Mouse (Mus musculus) mouse embryonic stem cell (cell line): ENCODE results near the gene Erich2.

ENCODE experiments used
- in situ Hi-C, 2 experiments: fragments of 300-500 bp; cut with MboI; formaldehyde crosslinking; loops; 1 replicate in 1 of 2; 3 replicates in 1 of 2; pipeline ENCODE4 v1.14.3; 2019 to 2020; ENCODE audit warnings: low sequenced_read_pairs in 2 of 2, low pct_unique_long_range_greater_than_20kb in 1 of 2, mixed read lengths in 1 of 2; ENCODE audit not compliant: unreplicated experiment in 1 of 2

Gene Erich2

DNA sequence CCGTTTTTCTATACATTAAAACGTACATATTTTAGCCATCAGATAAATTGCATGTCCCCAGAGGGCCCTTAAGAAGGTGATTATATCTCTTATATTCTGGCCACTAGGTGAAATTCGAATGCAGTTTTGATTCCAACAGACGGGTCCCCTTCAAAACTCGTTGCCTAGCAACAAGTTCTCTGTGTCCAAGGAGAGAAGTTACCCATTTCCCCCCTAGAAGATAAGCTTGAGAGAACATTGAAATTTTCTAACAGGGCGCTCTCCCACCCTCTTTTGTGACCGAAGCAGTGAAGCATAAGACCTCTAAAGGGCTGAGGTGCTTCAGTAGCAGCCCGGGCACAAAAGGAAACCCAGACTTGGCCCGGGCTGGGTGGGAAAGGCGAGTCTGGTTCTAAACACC is at the start of gene Erich2:
Gene Erich2, plus strand, starts transcription at position 324 of the 400 bp plus-strand sequence.
- in situ Hi-C loops = no loop called here

DNA sequence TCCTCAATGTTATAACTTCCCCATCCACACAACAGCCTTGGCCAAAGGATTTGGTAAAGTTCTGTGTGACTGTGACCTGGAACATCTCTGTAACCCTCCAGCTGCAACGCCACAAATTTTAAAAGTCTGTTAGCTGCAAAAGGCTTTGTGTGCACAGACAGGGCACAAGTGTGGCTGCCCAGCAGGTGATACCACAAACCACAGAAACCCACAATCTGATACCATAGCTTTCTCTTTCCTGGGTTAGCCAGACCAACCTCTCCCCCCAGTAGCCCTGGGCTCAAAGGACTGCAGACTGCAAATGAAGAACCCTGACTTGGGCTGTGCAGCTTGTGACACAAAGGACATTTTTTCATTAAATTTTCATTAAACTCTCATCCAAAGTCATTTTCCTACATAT is 45.0 kb upstream of the Erich2 start:
- in situ Hi-C loops = no loop called here

DNA sequence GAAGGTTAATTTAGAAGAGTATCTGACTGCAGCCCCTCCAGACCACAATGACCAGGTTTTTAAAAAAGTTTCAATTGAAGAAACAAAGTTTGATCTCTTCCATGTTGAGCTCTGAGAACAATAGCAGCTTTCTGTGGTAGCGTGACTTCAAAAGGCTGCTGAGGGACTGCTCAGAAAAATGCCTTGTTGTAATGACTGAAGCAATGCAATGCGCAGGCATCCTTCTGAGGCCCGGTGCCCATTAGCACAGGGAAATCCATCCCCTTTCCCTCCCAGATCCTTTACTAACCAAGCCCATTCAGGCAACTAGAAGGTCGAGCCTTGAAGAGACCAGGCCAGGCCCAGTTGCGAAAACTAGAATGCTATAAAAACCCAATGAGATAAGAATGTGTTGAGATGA is 37.5 kb upstream of the Erich2 start:
- in situ Hi-C loops = no loop called here

DNA sequence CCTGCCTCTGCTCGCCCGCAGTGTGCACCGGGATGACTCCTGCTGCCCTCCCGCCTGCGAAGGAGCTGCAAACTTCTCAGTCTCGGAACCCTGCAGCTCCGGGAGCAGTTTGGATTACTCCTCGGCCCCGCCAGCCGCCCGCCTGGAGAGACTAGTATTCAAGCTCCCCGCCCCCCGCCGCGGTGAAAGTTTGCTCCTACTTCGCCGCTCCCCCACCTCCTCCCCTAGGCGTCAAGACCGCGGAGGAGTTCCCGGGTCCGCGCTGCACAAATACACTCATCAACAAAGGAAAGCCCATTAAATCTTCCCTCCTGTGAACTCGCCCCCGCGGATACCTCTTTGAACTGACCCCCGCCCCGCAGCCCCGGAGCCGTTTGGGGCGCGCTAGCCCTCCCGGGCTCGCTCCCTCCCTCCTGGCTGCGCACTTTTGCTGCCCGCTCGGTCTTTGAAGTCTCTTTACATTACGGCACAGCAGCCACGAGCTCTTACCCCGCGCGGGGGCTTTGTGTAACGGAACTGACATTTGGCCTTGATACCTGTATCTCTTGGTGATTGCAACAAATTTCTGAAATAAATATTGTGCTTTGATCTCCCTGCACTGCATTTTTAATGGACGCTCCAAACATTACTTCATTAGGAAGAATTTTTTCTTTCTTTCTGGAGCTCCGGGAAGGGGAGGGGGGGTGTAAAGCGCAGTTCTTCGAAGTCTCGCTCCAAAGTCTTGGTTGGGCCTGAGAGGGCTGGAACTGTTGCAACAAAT is 36.6 kb upstream of the Erich2 start:
- in situ Hi-C loops = no loop called here

DNA sequence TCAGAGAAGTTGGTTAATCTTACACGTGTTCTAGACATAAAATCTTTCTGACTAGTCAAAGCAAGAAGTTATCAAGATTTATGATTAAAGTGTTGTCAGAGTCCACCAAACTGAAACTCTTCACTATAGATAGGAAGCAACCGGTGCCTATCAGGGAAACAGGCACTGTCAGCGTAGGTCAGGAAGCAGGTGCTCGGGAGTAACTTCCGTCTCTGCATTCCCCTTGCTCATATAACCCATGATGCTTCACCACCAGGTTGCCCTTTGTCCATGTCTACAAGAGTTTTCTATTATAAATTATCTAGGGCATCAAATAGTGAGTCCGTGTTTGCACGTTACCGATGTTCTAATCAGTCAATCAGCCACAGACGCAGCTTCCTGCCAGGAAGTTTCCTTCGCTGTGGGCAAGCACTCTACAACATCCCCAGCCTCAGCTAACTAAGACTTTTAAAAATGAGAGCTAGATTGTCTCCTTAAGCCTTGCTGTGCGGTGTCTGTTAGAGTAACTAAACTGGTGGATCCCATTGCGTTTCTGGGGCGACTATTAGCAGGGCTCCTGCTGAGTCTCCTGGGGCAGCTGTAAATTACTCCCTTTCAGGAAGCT is 10.8 kb upstream of the Erich2 start:
- in situ Hi-C loops = no loop called here

DNA sequence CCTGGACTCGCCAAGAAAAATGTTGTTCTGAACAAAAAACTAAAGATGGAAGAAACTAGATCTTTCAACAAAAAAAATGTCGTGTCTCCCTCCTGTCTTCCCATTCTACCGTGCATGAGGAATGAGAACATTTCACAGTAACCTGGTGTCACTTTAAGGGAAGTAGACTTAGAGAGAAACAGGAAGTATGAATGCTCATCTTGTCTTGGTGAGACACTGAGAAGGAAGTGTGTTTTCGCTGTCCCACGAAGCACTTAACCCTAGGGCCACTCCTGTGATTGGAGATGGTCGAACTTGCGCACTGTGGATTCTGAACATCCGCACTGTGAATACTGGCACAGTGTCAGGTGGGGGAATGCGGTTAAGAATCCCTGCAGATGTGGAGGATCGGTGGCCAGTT is 5.2 kb upstream of the Erich2 start:
- in situ Hi-C loops = no loop called here

DNA sequence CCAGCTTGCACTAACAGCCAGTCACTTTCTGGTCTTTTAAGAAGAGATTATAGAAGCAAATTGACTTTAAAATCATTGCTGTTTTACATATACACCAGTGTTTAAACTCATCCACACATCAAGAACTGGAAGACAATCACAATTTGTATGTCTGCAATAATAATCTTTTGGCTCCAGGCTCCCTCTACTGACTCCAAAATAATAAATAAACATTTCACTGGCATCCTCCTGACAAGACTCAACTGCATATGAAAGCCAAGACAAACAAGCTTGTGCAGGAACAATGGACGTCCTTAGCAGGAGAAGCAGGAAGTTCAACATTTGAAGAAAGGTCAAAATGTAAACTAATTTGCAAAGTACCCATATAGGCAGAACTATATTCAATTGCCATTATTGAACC is 3.4 kb upstream of the Erich2 start:
- in situ Hi-C loops = no loop called here

DNA sequence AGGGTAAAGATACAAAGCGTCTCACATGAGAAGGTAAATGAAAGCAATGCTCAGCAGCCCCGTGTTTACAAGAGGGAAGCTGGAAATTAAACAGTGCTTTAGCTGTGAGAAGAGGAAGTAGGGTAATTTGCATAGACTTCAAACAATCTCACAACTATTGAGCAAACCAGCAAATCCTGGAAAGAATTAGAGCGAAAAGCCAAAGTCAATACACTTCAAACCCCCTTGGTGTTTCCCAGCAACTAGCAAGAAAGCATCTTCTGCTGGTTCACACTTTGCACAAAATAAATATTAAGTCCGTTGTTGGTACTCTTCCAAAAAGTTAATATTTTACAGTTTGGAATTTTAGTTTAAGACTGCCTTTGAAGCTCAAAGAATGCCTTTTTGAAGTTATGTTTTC is 2.7 kb upstream of the Erich2 start:
- in situ Hi-C loops = no loop called here

DNA sequence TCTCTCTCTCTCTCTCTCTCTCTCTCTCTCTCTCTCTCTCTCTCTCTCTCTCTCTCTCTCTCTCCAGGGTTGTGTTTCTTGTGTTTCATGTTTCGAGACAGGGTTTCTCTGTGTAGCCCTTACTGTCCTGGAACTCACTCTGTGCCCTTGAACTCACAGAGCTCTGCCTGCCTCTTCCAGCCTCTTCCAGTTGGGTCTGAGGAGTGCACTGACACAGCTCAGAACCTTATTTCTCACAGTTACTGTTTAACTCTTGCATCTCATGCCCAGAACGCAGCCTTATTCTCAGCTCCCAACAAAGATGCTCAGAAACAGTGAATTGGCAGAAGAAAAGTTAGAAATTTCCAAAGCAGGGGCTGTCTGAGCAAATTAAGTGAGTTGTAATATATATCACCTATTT is 2.2 kb upstream of the Erich2 start:
- in situ Hi-C loops = no loop called here

DNA sequence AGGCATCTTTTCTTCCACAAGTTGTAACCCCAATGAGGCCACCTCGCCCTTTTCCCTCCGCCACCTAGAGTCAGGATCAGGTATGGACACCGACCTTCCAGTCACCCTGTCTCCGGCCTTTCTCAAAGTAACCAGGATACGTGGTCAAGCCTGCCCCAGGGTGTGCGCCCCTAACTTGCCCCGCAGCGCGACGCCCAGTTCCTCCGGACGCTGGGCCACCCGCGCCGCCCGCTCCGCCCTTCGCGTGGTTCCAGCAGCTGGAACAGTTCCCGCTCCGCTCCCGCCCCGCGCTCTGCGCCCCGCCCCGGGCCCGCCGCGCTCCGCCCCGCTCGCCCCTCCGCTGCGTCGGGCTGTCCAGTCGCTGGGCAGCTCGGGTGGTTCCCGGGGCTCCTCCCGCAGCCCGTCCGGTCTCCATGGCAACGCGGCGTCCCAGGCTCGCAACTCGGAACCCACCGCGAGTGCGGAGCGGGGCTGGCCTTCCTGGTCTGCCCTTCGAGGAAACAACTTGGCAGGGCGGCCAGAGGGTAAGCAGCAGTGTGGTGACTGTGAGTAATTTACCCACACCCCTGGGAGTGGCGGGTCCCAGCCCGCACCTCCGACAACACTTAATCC is 508 bp downstream of the Erich2 start:
- in situ Hi-C loops = no loop called here

DNA sequence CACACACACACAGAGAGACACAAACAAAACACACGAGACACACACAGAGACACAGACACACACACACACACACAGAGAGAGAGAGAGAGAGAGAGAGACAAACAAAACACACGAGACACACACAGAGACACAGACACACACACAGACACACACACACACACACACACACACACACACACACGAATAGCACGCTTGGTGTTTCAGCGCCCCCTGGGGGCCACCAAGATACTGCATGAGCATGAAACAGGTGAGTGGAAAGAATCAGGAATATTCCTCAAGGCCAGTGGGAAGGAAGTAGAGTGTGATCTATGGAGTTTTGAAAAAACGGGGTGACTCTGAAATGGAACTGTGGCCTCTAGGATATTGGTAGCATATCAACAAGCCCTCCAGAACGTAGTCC is 29.7 kb downstream of the Erich2 start:
- in situ Hi-C loops = loop anchor here in 1 of 2 experiments (10.0 kb wide), 1 partner anchor 193 kb away; no protein-coding TSS in a partner anchor

DNA sequence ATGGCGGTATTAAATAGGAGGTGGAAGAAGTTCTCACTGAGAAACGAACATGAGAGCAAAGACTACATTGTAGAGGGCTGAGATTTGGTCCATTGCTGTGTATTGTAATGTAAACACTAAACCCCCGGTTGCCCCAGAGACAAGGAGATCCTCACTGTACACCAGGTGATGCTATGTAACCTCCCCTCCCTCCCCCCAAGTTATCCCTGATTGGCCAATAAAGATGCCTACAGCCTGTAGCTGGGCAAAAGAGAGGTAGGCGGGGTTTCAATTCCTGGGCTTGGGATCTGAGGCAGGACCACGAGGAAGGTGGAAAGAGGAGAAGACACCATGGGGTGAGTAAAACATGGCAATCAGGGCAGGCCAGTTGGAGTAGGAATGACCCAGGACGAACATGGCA is 42.1 kb downstream of the Erich2 start:
- in situ Hi-C loops = no loop called here

DNA sequence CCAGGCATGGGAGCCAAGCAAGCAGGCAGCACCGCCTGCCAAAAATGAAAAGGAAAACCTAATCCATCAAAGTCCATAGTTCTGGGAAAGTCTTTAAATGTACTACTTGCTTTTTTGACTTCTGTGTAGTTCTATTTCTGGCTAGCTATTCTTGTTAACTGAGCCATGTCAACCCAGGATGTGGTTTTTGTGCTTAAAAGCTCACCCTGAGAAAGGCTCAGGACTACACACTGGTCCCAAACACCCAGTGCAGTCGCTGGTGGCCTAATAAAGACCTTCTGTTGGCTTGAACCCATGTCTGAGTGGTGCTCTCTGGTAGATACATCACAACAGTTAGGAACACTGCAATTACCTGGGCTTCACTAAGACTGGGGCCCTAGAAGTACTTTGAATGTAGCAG is 42.8 kb downstream of the Erich2 start:
- in situ Hi-C loops = no loop called here

DNA sequence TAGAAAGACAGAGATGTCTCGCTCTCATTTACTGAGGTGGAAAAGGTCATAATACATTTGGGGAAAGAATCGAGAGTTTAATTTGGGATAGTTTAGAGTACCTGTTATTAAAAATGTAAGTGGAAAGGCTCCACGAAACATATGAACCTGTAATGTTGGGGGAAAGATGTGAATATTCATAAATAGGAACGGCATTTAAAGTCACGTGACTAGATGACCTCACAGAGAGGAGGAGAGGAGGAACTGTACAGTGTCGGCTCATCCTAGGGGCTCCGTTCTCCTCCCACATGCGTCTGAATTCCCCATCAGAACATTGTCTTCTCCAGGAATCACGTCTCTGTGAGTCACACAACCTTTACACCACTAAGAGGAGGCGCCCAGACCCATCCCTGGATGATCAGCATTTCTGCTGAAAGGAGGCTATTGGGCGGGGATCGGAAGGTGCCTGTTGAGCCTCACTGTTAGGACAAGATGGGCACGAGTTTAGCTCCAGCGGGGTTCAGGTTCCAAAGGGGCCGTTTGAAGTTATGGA is 43.5 kb downstream of the Erich2 start:
- in situ Hi-C loops = no loop called here

DNA sequence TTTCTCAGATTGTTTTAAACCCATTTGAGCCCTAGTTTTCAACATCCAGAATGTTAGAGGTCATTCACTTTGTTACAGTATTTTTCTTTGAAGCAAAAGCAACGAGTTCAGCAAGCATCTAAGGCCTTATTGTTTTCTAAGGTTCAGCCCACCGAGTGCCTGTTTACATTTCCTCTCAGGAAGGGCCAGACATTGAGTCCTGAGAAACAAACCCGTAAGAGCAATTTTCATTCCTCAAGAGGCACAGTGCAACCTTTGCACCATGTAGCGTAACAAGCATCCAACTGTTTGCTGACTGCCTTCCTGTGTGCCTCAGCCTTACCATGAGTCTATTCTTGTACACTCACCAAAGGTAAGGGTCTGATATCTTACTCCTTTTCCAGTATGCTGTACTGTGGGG is 44.2 kb downstream of the Erich2 start, which contains the start of gene Gad1:
Gene Gad1, plus strand, starts transcription at position 301 of the 400 bp plus-strand sequence.
- in situ Hi-C loops = no loop called here

DNA sequence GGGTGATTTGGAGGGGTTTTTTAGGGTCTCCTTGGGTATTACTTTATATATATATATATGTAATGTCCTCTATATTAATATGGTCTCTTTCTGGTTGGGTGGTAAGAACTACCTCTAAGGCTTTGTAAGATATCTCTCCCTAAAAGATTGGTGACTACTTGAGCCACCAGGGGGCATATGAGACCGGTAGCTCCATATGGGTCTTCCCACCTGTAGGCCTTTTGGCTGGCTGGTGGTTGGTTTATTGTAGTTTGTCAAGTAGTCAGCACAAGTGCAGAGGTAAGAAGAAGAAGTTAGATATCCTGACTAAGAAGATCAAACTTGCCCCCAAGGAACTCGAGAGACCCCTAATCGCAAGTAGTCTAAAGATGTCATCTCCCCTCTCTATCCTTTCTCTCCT is 45.2 kb downstream of the Erich2 start:
- in situ Hi-C loops = no loop called here

DNA sequence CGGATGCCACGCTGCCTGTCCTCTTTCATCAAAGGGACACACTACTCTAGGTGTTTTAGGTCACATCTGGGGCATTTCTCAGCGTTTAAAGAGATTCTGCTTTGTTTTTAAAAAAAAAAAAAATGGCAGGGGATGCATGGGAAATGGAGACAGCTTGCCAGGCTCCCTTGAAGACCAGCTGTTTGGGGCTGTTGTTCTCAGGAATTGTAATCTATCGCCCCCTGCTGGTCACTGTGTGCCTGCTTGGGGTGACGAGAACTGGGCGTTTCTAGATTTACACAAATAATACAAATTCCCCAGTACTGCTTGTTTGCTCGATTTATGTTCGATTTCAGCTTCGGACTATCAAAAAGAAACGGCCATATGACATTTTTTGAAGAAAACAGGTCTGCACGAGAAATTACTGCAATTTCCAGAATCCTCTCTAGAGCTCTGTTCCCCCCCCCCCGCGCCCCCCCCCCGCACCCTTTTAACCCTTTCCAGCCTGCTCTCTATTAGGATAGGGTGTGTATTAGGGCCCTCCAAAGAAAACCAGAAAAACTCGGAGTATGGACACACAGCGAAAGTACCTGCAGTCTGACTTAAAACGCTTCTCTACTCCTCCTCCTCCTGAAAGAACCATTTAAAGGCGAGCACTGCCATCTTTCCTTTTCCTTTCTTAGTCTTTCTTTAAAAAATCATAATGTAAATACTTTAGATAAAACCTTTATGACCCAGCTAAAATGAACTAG is 49.7 kb downstream of the Erich2 start:
- in situ Hi-C loops = no loop called here

DNA sequence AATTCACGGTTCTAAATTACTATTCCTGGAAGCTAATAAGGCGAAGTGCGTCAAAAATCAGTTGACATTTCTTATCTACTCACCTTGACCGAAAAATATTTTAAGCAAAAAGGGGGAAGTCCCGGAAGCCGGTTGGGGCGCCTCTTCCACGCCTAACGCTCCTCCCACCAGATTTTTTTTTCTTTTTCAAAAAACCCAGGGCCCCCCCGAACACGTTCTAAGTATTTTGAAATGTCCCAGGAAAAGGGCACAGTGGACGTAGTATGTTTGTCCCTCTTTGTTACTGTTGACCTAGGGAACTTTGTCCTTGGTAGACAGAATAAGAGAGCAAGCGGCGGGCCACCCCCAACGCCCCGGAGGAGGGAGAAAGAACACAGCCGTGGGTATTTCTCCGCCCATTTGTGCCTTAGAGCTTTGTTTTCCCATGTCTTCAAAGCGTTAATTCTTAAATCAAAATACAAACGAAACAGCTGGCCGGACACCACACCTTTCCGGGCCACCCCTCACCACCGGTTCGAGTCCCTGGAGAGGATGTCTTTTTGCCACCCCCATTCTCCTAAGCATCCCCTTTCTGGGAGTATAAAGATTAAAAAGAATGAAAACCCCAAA is 50.3 kb downstream of the Erich2 start:
- in situ Hi-C loops = no loop called here

DNA sequence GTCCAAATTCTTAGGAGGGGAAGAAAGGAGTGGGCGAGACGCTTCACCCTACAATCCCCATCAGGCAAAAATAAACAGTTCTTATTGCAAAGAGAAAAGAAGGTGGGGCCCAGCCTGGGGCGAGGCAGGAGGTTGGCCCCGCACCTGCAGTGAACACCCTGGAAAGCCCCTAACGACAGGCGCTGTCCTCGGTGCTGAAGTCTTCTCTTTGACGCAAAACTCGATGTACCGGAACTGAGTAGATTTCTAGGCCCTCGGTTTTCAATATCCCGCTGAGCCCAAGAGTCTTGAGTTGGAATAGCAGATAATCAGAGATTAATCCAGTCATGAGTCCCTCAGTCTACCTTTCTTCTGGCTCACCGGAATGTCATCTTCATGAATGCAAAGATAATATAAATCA is 50.9 kb downstream of the Erich2 start:
- in situ Hi-C loops = no loop called here
